Mouse (Mus musculus) cerebellum, adult 11 months (tissue): ENCODE measurements around the gene Vps13d.

Source experiments
- DNase-seq: peaks from one replicate; pipeline ENCODE4 v3.0.0; 2022

Vps13d gene

DNA sequence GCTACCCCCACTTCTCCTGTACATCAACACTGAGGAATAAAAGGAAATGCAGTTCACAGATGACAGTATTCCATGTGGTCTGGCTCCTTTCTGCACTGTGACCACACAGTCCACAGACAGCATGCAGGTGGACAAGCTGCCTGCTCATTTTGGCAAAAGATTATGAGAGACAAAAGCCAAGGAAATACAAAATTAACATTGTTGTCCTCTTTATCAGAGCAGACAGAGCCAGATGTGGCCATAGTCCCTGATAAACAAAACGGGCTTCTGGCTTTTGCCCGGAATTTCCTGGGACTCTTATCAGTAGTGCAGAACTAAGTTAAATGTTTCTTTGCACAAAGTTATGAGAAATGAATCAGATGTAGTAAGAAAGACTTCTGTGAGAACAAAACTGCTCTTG, 161.4 kb downstream of the Vps13d start:
- DNase-seq: no peak

DNA sequence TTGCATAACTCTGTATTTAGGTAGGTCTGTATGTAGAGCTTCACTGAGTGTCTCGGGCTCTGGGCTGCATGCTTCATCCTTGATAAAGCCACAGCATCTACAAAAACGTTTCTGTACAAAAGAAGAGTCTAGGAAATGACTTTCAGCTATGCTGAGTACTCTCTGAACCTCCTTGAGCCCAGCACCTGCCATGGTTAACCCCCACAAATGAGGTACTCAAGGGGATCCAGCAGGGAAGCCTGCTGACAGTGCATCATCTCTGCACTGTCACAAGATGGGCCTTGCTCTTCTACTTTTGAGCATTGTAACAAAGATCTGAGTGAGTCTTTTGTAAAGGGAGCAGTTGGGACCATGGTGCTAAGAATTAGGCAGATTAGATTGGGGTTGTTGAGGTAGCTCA, 162.2 kb downstream of the Vps13d start:
- DNase-seq: no peak

DNA sequence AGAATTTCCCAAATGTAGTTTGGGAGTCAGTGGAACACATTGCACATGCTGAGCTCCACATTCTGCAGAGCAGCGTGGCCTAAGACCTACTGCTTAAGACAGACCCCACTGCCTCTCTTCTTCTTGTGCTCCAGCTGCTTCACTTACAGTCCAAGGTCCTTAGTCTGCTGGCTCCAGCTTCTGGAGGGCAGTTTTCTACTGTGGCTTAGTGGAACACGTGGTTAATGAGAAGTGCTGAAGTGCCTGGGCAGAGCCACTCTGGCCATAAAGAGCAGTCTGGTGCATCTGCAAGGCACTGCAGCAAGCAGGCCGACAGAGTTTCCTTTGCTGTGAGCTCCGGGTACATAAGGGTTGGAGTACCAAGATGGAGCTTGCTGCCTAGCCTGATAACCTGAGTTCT, 163.3 kb downstream of the Vps13d start:
- DNase-seq: no peak

DNA sequence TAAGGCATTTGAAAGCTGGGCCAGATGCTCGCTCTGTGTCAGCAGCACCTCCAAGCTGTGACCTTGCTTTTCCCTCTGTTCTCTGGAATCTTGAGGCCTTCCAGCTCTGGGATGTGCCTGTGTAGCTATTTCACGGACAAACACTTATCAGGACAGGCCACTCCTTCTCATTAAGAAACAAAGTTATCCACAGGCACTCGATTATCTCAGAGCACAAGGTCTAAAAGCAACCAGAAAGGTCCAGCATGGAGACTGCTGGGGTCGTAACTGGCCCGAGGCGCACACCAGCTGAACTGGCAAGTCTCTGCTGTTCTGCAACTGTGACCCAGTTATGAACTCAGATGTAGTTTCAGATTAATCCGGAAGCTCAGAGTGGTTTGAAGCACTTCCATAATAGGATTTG, 168.4 kb downstream of the Vps13d start:
- no peak for DNase-seq

DNA sequence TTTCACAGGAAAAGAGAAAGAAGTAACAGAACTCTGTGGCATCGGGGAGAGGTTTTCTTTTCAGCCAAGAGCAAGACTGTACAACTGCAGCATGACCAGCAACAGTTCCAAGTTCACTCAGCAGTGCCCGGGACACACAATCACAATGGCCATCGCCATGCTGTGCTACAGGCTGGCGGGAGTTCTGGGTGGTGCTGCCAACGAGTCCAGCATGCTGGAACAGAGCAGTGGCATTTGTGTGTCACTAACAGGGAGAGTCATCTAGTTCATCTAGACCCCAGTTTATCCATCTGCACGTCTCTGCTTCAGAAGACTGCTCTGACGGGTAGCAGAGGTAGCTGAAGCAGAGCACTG, 169.4 kb downstream of the Vps13d start:
- DNase-seq: peak; percentile 62

DNA sequence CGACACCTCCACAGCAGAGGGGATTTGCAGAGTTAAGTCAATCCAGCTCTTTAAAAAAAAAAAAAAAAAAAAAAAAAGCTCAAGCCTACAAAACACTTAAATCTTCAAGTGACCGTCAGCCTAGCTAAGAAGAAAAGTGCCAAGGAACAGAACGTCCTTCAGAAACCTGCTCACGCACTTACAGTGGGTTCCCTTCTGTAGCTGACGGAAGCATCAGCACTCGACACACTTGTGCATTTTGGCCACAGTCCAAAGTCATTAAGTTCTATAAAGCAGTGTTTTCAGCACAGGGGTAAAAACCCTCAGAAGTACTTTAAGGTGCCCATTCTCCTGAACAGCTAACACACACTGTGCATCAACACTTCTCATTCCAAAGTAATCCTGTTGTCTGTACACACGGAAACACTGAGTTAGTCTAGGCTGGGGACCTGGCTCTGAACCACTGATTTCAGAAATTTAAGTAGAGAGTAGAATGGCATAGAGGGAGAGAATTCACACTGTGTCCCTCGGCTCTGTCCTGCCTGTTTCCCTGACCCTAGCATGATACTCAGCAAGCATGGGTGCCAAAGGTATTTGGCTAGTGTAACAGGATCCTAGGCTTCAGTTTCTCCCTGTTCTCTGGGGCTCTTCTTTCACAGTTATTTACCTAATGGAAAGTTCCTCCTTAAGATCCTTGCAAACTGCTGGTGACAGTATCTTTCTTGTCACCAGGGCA, 170.0 kb downstream of the Vps13d start:
- no peak for DNase-seq

DNA sequence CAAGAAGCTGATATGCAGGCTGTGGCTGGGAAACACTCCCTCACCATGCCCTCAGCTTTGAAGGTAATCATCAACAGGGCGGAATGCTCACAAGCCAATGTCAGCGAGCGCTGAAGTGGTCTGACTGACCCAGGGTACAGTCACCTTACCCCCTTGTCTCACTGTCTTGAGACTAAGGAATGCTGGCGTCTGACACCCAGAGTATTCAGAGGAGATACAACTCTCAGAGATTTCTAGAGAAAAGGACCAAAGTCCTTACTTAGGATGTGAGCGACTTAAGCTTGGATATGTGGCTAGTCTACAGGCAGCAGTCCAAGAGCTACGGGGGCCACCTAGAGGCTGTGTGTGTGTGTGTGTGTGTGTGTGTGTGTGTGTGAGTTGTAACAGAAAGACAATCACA, 170.9 kb downstream of the Vps13d start:
- DNase-seq: no peak

DNA sequence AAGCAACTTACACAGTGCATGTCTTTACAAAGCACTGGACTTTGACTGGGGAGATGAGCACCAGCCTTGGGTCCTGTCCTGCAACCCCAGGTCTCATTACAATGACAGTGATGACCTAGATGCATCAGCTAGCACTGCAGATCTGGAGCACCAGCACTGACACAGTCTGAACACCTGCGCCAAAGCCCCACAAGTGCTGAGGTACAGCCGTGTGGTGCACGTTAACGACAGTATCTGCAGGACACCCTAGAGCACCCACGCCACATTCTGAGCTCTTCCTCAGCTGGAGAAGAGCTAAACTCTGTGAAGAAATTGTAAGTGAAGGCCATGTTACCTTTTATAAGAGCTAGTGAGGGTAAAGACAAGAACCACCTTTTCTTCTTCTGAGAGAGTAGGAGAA, 172.0 kb downstream of the Vps13d start:
- DNase-seq: no peak

DNA sequence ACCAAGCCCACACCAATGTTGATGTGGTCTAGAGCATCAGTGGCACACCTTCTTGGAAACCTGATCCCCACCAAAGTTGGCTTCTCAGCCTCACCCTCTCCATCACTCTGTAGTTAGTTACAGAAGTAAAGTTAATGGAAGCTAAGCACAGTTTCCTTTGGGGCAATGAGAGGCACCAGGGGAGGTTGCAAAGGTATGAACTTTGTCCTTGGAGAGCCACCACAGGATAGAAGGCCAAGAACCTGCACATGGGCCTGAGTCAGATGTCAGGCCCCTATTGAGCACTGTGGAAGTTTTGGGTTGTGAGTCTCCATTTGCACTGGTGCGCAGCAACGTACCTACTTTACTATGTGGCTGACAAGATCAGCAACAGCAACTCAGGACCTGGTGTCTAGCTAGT, 172.6 kb downstream of the Vps13d start:
- DNase-seq: no peak

DNA sequence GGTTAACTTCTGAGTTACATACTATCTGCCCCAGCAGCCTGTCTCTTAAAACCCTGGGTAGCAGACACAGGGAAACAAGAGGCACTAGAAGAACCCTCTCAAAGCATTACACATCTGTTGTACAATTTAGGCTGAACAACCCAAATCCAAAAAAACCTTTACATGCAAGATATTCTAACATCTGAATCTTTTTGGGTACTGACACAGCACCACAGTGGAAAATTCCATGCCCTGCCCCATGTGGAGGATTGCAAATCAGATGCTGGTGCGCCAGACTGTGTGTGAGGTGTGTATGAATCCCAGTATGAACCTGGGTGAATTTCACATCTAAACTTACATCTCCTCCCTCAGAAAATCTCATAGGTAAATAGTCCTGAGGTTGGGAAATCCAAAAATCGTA, 174.4 kb downstream of the Vps13d start:
- no peak for DNase-seq

DNA sequence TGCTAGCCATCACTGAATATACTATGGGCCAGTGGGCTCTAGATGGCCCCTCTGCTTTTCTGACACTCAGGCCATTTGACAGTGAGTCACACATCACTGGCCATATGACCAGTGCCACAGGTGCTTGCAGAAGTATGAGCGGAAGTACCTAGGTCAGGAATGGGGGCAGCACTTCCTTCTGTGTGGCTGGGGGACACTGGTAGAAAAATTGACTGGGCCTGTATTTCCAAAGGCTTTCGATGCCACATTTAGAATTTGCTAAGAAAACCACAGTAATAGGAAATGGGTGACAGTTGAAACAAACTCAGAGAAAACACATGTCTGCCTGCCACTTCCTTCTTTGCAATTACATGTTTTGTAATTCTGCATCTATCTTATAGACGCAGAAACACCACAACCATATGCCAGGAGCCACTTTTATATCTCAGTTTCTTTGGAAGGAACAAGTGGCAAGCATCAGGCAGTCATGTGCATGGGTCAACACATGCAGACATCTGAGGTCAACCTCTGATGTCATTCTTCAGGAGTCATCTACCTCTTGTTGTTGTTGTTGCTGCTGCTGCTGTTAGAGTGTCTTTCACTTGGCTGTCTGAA, 175.6 kb downstream of the Vps13d start:
- DNase-seq: no peak

DNA sequence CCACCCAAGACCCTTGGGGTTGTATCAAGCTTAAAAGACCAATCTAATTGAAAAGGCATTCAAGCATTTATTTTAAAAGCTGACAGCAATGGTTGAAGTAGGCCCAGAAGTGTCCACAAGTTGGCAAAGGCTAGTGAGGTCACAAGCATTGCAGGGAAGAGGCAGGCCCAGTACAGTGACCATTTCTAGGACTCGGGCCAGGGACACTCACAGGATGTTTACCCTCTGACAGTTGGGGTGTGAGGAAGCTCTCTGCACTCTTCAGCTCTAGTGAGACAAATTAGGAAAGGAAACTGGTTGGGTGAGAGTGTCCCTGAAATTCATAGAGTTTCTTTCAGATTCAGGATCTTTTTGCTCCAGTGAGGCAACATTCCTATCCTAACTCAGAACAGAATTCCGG, 177.1 kb downstream of the Vps13d start:
- no peak for DNase-seq

DNA sequence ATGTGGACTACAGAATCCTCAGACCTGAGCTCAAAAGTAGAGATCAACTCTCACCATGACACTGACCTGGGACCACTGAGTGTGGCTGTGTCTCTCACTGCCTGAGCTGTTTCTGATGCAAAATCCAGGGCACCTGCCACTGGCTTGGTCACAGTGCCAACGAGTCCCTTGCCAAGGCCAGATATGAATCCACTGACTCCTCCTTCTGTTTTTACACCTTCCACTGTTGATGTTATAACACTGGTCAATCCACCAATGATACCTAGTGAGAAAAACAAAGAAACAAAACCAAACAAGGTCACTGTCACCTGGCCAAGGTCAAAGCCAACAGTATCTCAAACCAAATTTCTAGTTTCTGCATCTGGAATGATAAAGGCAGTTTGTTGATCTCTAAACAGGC, 178.1 kb downstream of the Vps13d start:
- DNase-seq: no peak

DNA sequence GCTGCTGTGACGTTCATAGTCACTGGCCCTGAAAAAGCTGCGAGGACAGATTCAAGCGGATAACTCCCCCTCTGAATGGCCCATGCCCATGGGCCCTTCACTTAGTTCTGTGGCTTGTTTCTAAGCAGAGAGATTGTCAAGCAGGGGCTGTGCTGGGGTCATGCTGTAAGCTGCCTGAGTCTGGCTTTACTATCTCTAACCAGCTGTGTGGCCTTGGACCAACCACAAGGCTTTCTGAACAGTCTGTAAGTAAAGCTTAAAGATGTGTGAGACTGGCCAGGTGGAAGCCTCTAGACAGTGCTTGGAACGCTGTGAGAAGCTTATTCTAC, 180.2 kb downstream of the Vps13d start:
- DNase-seq: no peak

DNA sequence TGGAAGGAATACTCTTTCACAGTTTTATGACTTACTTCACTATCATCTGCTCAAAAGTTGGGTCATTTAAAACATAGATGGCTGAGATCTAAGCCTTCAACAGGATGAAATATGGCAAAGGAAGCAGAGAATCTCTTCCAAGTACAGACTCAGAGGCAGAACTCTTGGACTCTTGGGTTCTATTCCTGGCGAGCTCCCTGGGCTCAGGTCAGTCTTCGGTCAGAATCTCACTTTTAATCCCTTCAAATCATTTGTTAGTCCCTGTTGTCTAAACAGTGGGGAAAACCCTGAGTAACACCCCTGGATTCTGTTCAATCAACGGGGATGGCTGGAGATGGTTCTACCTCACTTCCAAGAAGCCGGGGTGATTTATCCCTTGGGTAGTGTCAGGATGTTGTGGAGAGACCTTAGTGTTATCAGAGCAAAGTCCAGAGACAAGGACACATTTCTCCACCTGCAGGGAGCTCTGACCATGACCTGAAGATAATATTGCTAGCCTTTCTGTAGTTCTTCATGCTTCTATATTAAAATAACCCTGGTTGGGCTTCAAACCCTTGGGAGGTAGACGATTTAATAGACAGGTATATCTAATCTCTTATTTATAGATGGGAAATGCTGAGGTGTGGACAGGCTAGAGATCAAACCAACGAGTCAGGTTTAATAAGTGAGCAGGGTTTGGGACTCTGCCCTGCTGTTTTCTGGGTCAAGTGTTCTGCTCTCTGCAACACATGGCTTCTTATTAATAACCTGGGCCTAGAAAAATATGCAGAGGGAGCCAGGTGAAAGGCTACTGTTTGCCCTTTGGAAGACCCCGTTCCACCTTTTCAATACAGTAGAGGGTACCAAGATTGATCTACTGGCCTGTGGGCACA, 180.8 kb downstream of the Vps13d start:
- no peak for DNase-seq

DNA sequence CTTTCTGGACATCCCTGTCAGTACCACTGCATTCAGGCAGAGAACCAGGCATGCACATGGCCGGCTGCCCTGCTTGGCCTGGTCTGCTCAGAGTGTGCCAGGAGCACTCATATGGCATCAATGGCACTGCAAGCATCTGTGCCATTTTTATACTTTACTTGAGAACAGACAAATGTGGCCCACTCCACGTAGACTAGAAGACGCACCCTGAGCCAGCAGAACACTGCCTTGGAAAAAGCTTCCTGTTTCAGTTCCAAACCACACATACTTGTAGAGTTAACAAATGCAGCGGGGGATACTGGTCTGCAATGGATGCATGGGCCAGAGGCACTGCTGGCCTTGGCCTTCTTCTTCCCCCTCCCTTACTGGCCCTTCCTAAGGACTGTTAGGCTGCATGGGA, 181.6 kb downstream of the Vps13d start:
- no peak for DNase-seq

DNA sequence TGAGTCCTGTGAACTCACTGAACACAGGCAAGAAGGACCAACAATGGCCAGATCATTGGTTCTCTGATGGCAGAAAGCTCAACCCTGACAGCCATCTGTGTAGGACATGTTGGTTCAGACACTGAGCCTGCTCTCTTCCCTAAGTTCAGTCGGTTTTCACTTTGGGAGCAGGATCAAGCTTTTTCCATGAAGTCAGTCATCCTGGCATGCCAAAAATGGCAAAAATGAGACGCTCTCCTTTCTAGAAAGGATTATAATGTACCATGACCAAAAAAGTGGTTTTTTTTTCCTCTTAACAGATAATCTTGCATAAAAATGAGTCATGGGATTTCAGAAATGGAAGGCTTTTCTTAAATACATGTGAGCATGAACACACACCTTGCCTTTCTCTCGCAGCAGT, 183.6 kb downstream of the Vps13d start:
- DNase-seq: no peak

DNA sequence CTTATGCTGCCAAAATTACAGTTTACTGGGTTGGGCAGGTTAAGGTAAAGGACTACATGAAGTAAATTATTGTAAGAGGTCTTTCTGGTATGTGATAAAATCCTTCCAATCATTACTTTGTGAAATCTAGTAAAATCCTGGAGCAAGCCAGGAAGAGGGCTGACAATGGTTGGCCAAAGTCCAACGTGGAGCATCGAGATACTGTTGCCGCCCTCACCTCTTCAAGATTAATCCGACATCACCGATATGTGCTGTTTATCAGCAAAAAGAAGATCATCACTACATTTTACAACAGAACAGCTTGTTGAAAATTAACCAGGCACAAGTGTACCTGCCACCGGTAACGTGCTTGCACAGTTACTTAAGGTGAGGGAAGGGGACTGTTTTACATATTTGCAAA, 184.9 kb downstream of the Vps13d start:
- no peak for DNase-seq

DNA sequence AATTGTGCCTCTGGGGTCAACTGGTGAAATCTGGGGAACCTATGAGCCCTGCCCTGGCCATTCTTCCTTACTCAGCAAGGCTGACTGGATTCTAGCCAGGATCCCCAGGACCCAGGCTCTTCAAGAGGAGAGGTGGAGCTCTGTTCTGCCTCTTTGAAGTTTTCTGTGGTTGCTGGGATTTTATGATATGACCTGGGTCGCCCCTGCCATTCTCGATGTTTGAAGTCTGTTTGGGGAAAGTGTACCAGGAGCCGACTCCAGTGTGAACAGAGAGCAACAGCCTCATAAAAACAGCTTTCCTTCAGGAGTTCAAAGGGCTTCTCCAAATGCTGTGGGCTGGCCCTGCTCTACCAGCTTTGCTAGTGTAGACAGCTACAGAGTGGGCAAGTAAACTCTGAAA, 185.4 kb downstream of the Vps13d start:
- DNase-seq: no peak

DNA sequence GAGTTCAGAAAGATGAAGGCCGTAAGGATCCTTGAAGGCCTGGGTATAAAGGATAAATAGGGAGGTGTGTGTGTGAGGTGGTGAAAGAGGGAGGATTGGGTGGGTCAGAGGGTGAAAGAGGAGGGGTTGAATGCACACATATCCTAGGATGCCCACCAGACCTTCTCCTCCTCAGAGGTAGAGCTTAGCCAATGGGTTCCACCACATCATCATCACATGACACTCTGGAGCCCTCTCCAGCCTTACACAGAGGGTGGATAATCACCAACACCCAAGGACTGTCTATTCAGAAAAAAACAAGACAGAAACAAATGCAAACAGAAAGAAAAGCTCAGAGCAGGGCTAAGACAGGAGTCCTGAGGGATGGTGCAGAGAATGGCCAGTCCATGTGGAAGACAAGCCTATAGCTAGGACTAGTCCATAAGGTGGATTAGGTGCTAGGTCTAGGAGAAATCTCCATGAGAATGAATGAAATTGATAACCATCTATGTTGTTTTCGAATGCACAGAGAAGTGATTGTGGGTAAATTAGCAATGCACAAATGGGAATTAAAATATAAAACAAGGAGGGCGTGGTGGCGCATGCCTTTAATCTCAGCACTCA, 188.8 kb downstream of the Vps13d start:
- no peak for DNase-seq

DNA sequence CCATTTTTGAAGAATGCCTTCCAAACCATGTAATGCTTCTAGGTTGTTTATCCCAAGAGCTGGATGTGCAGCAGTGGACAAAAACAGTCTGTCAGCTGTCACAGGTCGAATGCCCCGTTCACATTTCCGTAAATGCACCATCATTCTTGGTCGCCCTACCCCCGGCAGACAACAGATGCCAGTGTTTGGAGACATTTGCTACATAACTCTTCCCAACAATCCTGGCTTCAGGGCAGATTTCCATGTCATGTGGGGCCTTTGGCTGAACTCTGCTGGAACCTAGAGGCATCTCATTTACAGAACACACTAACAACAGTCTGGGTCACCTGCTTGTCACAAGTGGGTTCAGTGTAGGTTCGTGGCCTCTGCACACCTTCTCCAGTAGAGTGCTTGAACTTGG, 190.6 kb downstream of the Vps13d start:
- DNase-seq: peak; percentile 22

DNA sequence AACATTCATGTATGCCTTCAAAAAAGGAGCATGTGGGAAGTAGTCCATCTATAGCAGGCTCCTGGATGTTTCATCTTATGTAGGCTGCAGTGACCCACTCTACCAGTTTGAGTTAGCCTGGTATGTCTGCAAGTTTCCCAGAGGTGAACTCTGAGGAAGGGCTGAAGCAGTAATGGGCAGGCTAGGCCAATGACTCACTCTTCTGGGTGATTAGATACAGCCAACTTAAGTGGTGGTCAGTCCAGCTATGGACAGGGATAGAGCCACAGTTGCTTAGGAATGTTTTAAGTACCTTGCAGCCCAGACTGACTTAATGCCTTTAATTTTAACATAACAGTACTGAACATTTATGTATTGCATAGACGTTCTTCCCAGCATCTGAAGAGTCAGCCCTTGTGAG, 192.1 kb downstream of the Vps13d start:
- DNase-seq: no peak

DNA sequence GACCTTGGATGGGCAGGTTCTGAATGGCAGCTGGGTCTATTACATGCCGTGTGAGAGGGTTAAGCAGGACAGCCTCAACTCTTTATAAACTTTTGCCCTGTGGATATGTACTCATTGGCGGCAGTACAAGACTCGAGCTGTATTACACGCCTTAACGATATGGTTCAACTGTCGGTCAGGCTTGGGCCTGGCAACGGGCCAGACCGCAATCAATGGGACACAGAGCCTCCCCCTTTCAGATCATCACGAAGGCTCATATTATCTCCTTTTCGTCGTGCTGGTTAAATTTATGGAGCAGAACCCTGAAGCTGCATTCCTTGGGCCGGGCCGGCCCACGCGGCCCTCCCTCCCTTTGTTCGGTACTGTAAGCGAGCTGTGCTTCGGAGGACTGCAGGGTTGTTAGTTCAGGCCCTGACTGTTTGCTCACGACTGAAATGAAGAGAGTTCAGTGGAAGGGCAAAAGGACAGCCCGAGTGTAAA, 194.9 kb downstream of the Vps13d start:
- DNase-seq: no peak

DNA sequence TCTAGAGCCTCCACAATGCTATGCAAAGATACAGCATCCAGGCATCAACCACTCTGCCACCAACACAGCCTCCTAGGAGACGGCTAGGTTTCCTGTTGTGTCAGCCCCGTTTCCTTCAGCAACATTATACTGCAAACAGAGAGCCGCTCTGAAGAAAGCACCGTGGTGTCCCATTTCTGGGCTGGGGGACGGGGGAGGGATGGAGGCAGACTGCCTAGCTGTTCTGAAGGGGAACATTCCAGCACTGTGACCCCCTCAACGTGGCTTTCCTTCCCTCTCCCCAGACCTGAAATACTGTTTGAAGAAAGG, 195.3 kb downstream of the Vps13d start:
- no peak for DNase-seq
